Mouse (Mus musculus): ENCODE measurements around the gene Btrc. TPM values are rescaled to one million over a fixed set of nuclear protein-coding genes. Genes with fewer than 3 reads are reported as not detected.
"Not testable (repeated sequence)": the region's sequence is repeated elsewhere in the genome, so short reads cannot be mapped to it uniquely, and the experiment has no call there.

Btrc gene
- polyA plus RNA-seq, 1 experiment from 2014 or later, result 29.5 TPM

- H3K27ac ChIP-seq, result no peak overlapping the region
- H3K4me2 ChIP-seq (ENCODE audit: low read length), result no peak overlapping the region
- no peak overlapping the region for H3K9ac ChIP-seq (ENCODE audit: low read depth, low read length)
- no peak for DNase-seq (ENCODE audit: low spot score)
- no peak overlapping the region for H3K4me3 ChIP-seq (replicated peaks; ENCODE audit: low read depth, low read length)
- no peak for ATAC-seq (replicated peaks; ENCODE audit: low FRiP score, low read depth)
- no peaks in the 10 kb centered on the region for H3K9me3 ChIP-seq (replicated peaks; ENCODE audit: low read length)
- peaks cover 3% of the 10 kb centered on the region; the same call in 1 of the 2 replicates for H3K4me1 ChIP-seq (replicated peaks; ENCODE audit: insufficient read depth, low read length)
- no peak for TF ChIP-seq CTCF (IDR thresholded peaks at IDR 0.05; ENCODE audit: low read depth)
- no peaks in the 10 kb centered on the region for H3K36me3 ChIP-seq (ENCODE audit: insufficient read depth, low read length)
- no peaks in the 10 kb centered on the region for H3K27me3 ChIP-seq (ENCODE audit: insufficient read depth, low read length)
Measured at GRCm38 (mm10) chr19:45360486-45360885, 3.0 kb upstream of the Btrc start.

- WGBS, result under 1% methylated on average over 20 of the region's 20 CpGs
- peak overlapping the region; percentile 82 for H3K27ac ChIP-seq
- peak overlapping the region; percentile 85 for H3K4me3 ChIP-seq (replicated peaks; ENCODE audit: low read depth, low read length)
- ATAC-seq (replicated peaks; ENCODE audit: low FRiP score, low read depth) (peak; percentile 25), DNase-seq (ENCODE audit: low spot score) (peak; percentile 78)
- peak; percentile 48 for TF ChIP-seq CTCF (IDR thresholded peaks at IDR 0.05; ENCODE audit: low read depth)
- peak overlapping the region; percentile 81 for H3K9ac ChIP-seq (ENCODE audit: low read depth, low read length)
- H3K36me3 ChIP-seq (ENCODE audit: insufficient read depth, low read length), result no peaks in the 10 kb centered on the region
- peak overlapping the region; percentile 71 for H3K4me2 ChIP-seq (ENCODE audit: low read length)
- peaks cover 3% of the 10 kb centered on the region; the same call in 1 of the 2 replicates for H3K4me1 ChIP-seq (replicated peaks; ENCODE audit: insufficient read depth, low read length)
- no peaks in the 10 kb centered on the region for H3K27me3 ChIP-seq (ENCODE audit: insufficient read depth, low read length)
- no peaks in the 10 kb centered on the region for H3K9me3 ChIP-seq (replicated peaks; ENCODE audit: low read length)
Measured at GRCm38 (mm10) chr19:45363933-45364391, 428 bp downstream of the Btrc start.

GRCm38 (mm10) chr19:45366651-45367050, 3.1 kb downstream of the Btrc start:
- Histone ChIP-seq H3K4me3 (replicated peaks; ENCODE audit: low read depth, low read length) (no peak overlapping the region), H3K27ac (no peak overlapping the region), H3K36me3 (ENCODE audit: insufficient read depth, low read length) (no peaks in the 10 kb centered on the region), H3K27me3 (ENCODE audit: insufficient read depth, low read length) (no peaks in the 10 kb centered on the region), H3K4me1 (replicated peaks; ENCODE audit: insufficient read depth, low read length) (peaks cover 3% of the 10 kb centered on the region; the same call in 1 of the 2 replicates), H3K9ac (ENCODE audit: low read depth, low read length) (no peak overlapping the region), H3K9me3 (replicated peaks; ENCODE audit: low read length) (no peaks in the 10 kb centered on the region), H3K4me2 (ENCODE audit: low read length) (no peak overlapping the region)
- TF ChIP-seq CTCF (IDR thresholded peaks at IDR 0.05; ENCODE audit: low read depth), result no peak
- WGBS, result 88% methylated on average over 7 of the region's 7 CpGs
- DNase-seq (ENCODE audit: low spot score), result no peak
- no peak for ATAC-seq (replicated peaks; ENCODE audit: low FRiP score, low read depth)

- H3K27me3 ChIP-seq (ENCODE audit: insufficient read depth, low read length); H3K27ac ChIP-seq; H3K9me3 ChIP-seq (replicated peaks; ENCODE audit: low read length); H3K4me1 ChIP-seq (replicated peaks; ENCODE audit: insufficient read depth, low read length); H3K4me3 ChIP-seq (replicated peaks; ENCODE audit: low read depth, low read length); ATAC-seq (replicated peaks; ENCODE audit: low FRiP score, low read depth); DNase-seq (ENCODE audit: low spot score); H3K4me2 ChIP-seq (ENCODE audit: low read length); H3K36me3 ChIP-seq (ENCODE audit: insufficient read depth, low read length); H3K9ac ChIP-seq (ENCODE audit: low read depth, low read length): not testable (repeated sequence)
- 96% methylated on average over 10 of the region's 10 CpGs for WGBS
Measured at GRCm38 (mm10) chr19:45384815-45385214, 21.3 kb downstream of the Btrc start.

- ATAC-seq (replicated peaks; ENCODE audit: low FRiP score, low read depth), result no peak
- 43% methylated on average over 6 of the region's 6 CpGs for WGBS
Measured at GRCm38 (mm10) chr19:45388551-45388950, 25.0 kb downstream of the Btrc start.

GRCm38 (mm10) chr19:45394078-45394477, 30.5 kb downstream of the Btrc start:
- Histone ChIP-seq H3K27ac (no peak overlapping the region), H3K4me3 (replicated peaks; ENCODE audit: low read depth, low read length) (no peak overlapping the region), H3K4me2 (ENCODE audit: low read length) (no peak overlapping the region), H3K9ac (ENCODE audit: low read depth, low read length) (no peak overlapping the region), H3K9me3 (replicated peaks; ENCODE audit: low read length) (no peaks in the 10 kb centered on the region), H3K4me1 (replicated peaks; ENCODE audit: insufficient read depth, low read length) (no peaks in the 10 kb centered on the region), H3K27me3 (ENCODE audit: insufficient read depth, low read length) (no peaks in the 10 kb centered on the region), H3K36me3 (ENCODE audit: insufficient read depth, low read length) (no peaks in the 10 kb centered on the region)
- no peak for TF ChIP-seq CTCF (IDR thresholded peaks at IDR 0.05; ENCODE audit: low read depth)
- no peak for ATAC-seq (replicated peaks; ENCODE audit: low FRiP score, low read depth)
- no peak for DNase-seq (ENCODE audit: low spot score)
- WGBS, result 81% methylated on average over 7 of the region's 7 CpGs

More at GRCm38 (mm10) chr19:45388551-45388950, 25.0 kb downstream of the Btrc start:
- no peak overlapping the region for H3K4me3 ChIP-seq (replicated peaks; ENCODE audit: low read depth, low read length)
- H3K36me3 ChIP-seq (ENCODE audit: insufficient read depth, low read length), result peaks cover 3% of the 10 kb centered on the region; the same call in 1 of the 2 replicates
- no peak overlapping the region for H3K27ac ChIP-seq
- H3K9me3 ChIP-seq (replicated peaks; ENCODE audit: low read length), result no peaks in the 10 kb centered on the region
- no peaks in the 10 kb centered on the region for H3K27me3 ChIP-seq (ENCODE audit: insufficient read depth, low read length)
- H3K4me2 ChIP-seq (ENCODE audit: low read length), result no peak overlapping the region
- no peak overlapping the region for H3K9ac ChIP-seq (ENCODE audit: low read depth, low read length)
- TF ChIP-seq CTCF (IDR thresholded peaks at IDR 0.05; ENCODE audit: low read depth), result no peak
- DNase-seq (ENCODE audit: low spot score), result peak; percentile 81
- no peaks in the 10 kb centered on the region for H3K4me1 ChIP-seq (replicated peaks; ENCODE audit: insufficient read depth, low read length)

- 76% methylated on average over 2 of the region's 2 CpGs for WGBS
- Histone ChIP-seq H3K9me3 (replicated peaks; ENCODE audit: low read length) (no peaks in the 10 kb centered on the region), H3K4me3 (replicated peaks; ENCODE audit: low read depth, low read length) (no peak overlapping the region), H3K27ac (no peak overlapping the region), H3K9ac (ENCODE audit: low read depth, low read length) (no peak overlapping the region), H3K27me3 (ENCODE audit: insufficient read depth, low read length) (no peaks in the 10 kb centered on the region), H3K4me1 (replicated peaks; ENCODE audit: insufficient read depth, low read length) (no peaks in the 10 kb centered on the region), H3K4me2 (ENCODE audit: low read length) (no peak overlapping the region), H3K36me3 (ENCODE audit: insufficient read depth, low read length) (no peaks in the 10 kb centered on the region)
- no peak for DNase-seq (ENCODE audit: low spot score)
- ATAC-seq (replicated peaks; ENCODE audit: low FRiP score, low read depth), result no peak
- TF ChIP-seq CTCF (IDR thresholded peaks at IDR 0.05; ENCODE audit: low read depth), result peak; percentile 31; the same call in 1 of the 2 replicates
Measured at GRCm38 (mm10) chr19:45411000-45411399, 47.5 kb downstream of the Btrc start.
